Mouse (Mus musculus) c-Kit-positive CD71-positive TER-119-negative erythroid progenitor cells, embryonic 14.5 days (primary cell): ENCODE data around the gene Nfasc.

Experiments
- DNase-seq: peaks from one replicate; pipeline ENCODE4 v3.0.0-alpha.2; 2013; ENCODE audit warnings: low read depth

Gene Nfasc

GRCm38 (mm10) chr1:132581845-132582839 lies 159.5 kb downstream of the Nfasc start:
- no peak for DNase-seq

DNA sequence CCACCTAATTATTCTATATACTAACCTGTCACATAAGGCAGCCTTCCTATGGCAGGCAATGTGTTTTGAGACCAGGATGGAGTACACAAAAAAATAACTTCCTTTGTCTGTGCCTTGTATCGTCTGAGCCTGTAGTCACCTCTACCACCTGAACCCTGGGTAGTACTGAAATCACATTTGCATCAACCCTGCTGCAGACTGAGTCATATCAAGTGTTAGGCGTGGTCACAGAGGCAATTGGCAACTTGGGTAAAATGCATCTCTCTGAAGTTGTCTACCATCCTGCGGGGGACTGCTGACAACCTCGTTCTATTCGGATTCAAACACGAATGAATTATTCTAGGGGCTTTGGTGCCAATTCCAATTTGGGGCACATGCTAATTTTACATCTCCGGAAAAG lies 161.5 kb downstream of the Nfasc start:
- no peak for DNase-seq

DNA sequence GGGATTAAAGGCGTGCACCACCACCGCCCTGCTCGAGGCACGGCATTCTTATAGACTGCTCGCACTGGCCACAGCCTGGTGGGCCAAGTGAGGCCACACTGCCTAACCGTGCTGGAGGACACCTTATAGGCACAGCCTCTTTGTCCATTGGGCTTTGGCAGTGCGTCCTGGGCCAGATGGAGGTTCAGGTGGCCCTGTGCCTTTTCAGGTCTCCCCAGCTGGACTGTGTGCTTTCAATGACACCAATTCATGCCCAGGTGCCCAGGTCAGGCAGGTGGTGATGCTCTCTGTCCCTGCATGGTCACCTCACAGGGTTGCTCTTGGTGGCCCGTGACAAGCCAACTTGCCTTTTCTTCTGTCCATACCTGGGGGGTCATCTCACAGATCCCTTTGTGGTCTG lies 164.8 kb downstream of the Nfasc start:
- no peak for DNase-seq

DNA sequence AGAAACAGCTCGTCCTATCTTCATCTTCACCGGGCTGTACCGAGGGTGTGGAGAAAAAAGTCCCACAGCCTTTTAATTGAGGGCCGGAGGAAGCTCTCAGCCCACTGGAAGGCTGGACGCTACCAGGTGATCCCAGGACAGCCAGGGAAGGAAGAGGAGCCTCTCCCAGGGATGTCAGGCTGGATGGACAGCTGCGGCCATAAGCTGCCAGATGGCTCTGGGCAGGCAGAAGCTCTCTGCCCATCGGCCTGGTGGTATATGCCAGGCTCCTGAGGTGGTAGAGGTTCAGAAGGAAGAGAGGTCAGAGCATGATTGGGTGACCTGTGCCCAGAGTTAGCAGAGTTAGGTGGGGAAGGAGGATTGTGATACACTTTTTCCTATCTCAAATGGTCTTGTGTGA lies 168.7 kb downstream of the Nfasc start:
- DNase-seq: no peak

- DNase-seq: no peak
Measured at GRCm38 (mm10) chr1:132571613-132572012, 170.0 kb downstream of the Nfasc start.

GRCm38 (mm10) chr1:132570906-132571305 lies 170.7 kb downstream of the Nfasc start:
- DNase-seq: no peak

GRCm38 (mm10) chr1:132570068-132570780 lies 171.4 kb downstream of the Nfasc start:
- no peak for DNase-seq

DNA sequence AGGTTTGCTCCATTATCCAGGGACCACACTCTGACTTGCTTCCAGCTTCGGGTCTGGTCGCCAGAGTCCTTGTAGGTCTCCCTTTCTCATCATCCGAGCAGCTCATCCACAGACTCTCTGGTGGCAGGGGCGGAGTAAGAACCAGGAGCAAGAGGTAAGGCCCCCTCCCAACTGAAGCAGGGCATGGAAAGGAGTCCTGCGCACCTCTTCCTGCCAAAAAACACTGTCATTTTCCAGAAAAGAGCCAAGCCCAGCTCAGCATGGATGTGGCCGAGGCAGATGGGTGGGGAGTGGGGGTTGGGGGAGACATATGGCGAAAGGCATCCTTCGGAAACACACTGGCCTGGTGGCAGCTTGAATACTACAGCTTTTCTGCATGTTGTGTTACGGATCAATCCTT lies 172.1 kb downstream of the Nfasc start:
- no peak for DNase-seq

DNA sequence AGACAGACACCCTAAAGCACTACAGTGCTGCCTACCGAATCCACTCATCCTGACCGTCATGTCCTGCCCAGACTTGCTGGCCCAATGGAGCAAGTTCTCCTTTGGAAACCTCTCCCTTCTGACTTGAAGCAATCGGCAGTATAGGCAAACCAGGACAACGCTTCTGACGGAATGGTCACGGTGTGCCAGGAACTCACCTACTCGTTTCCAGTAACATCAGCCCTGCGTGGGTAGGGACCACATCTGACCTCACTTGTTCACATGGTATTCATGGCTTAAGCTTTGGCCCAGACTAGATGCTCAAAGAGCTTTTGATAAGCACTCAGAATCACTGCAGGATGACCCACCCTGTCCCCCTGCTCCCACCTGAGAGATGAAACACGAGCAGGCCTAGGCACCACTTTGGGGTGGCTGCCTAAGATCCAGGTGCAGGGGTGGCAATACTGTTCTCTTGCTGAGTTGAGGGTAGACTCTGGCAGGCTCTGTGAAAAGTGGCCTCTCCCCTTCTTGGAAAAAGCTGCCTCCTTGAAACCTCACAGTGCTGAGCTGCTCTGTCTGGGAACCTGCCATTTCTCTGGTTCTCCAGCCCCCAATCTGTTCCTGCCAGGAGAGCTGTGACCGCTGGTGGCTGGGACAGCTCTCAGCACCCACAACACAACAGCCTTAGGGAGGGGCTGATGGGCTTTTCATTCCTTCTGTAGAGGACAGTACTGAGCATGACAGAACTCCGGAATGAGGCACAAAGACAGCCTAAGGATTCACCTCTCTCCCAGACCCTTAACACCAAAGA lies 174.1 kb downstream of the Nfasc start:
- no peak for DNase-seq

GRCm38 (mm10) chr1:132565766-132566165 lies 175.8 kb downstream of the Nfasc start:
- no peak for DNase-seq

DNA sequence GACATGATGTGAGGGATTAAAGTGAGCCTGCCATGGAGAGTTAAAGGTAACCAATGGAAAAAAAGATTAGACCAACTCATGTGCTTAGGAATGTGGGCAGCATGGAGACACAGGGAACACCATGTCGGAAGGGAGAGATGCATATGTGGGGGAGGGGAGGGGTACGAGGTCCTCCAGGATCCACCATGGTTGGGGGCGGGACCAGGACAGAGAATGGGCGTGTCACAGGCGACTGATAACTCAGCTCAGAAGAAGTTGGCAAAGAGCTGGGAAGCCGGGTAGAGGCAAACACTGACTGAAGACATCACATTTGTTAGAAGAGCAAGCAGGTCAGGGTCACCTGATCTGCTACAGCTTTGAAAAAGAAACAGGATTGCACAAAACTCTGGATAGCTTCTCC lies 176.7 kb downstream of the Nfasc start:
- no peak for DNase-seq

DNA sequence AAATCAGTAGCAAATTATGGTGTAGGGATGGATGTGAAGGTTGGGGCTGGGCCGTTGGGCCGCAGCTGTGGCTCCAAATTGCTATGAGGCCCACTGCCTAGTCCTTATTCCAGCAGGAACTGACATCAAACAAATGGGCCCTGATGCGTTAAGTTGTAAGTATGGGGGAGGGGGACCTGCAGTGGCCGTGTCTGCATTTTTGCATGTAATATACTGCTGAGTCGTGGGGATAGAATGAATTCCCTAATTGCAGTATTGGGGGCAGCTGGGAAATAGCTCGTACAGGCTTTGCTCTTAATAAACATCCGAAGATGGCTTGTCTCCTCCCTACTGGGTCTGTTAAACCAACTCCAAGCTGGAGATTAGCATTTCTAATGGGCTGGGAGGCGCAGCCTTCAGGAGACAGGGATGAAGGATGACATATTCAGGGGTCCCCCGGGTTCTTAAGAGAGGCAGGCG lies 179.2 kb downstream of the Nfasc start:
- no peak for DNase-seq

GRCm38 (mm10) chr1:132560907-132561700 lies 180.5 kb downstream of the Nfasc start:
- DNase-seq: no peak

GRCm38 (mm10) chr1:132559045-132559444 lies 182.6 kb downstream of the Nfasc start:
- DNase-seq: no peak

DNA sequence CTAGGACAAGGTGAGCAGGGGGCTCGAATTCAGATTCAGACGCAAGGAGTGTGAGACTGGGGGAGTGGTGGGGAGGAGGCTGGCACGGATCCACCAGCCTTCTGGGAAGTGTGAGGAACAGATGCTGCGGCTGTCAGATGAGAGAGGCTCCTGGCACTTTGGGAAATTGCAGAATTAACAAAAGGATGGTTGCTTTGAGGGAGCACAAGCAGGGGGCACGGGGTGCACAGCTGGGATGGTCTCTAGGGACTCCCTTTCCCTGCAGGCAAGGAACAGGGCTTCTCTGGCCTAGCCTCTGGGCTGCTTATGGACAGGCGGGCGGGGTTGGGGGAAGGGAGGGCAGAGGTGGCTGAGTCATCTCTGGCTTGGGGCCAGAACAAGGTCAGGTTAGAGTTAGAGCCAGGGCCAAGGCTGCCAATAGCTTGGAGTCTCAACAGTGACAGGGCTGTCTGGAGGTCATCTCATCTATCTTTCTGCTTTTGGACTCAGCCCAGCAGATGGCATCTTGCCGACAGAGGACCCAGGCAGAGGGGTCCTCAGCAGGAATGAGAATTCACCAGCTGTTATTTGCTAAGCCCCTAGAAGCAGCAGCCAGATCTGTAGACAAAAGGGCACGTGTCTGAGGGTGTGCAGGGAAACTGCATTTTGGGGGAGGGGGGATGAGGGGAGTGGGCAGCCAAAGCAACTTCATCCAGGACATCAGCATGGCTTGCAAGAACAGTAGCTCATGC lies 183.5 kb downstream of the Nfasc start:
- DNase-seq: no peak

- DNase-seq: no peak
Measured at GRCm38 (mm10) chr1:132543789-132544188, 197.8 kb downstream of the Nfasc start.

DNA sequence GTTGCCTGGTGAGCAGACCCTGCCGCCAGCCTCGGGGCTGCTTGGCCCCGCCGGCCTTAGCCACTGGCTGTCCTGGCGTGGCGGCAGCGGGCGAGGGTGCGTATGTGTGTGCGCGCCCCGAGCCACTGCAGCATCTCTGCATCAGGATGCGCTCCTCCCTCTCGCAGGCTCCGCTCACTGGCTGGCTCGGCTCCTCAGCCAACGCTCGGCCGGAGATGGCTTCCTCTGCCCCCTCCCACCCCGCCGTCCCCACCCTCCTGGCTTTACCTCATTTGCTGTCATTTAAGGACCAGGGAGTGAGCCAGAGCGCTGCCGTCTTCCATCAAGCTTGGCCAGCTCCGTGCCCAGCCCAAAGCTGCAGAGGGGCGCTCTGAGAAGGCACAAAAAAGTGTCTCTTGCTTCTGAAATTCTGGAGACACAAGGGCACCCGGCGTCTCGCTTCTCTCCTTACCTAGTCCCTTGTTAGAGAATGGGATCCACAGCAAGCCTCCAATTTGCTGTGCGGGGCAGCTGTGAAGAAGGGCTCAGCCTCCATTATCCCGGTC lies 198.8 kb downstream of the Nfasc start, which contains the start of gene Cntn2:
Gene Cntn2, minus strand, starts transcription at position 495 of the 545 bp plus-strand sequence.
- DNase-seq: no peak

GRCm38 (mm10) chr1:132541824-132542599 lies 199.6 kb downstream of the Nfasc start:
- DNase-seq: no peak

- DNase-seq: no peak
Measured at GRCm38 (mm10) chr1:132541171-132541823, 200.3 kb downstream of the Nfasc start.
